Mouse (Mus musculus) bone marrow, adult 2 months (tissue): ENCODE data around the gene Gpc4.

Experiments used
- CTCF ChIP-seq: fragments of 200-500 bp; IDR thresholded peaks from 2 replicates; pipeline ENCODE4 v1.5.1; 2011; ENCODE audit warnings: low read length, control low read depth; ENCODE audit not compliant: control insufficient read depth, insufficient read depth
- POLR2A ChIP-seq: fragments of 200-500 bp; IDR thresholded peaks from 2 replicates; pipeline ENCODE4 v1.6.1; 2011; ENCODE audit warnings: low read depth, mild to moderate bottlenecking, control low read depth, low read length, borderline replicate concordance; ENCODE audit not compliant: control insufficient read depth

DNA sequence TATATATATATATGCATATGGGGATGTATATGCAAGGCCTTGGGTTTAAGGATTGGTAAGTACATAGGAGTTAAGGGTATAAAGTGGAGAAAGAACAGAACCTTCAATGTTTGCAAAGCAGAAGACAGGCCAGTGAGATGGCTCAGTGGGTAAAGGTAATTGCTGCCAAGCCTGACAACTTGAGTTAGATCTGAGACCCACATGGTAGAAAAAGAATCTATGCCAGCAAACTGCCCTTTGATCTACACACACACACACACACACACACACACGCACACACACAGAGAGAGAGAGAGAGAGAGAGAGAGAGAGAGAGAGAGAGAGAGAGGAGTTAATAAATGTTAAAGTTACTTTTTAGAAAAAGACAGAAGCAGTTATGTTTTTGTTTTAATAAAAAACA lies 56.1 kb downstream of the Gpc4 start:
- TF ChIP-seq CTCF: no peak
- no peak for TF ChIP-seq POLR2A
